Mouse (Mus musculus) embryonic fibroblast, embryonic 13.5 days (primary cell): ENCODE data around the gene Sipa1.

ENCODE experiments used
- CTCF ChIP-seq: IDR thresholded peaks from 2 replicates; pipeline ENCODE4 v1.5.1; 2011; ENCODE audit warnings: mild to moderate bottlenecking, control low read depth, low read length, moderate library complexity, borderline replicate concordance; ENCODE audit not compliant: insufficient read depth
- POLR2A ChIP-seq: IDR thresholded peaks from 2 replicates; pipeline ENCODE4 v1.6.1; 2011; ENCODE audit warnings: low read depth, mild to moderate bottlenecking, control low read depth, low read length, moderate library complexity

DNA sequence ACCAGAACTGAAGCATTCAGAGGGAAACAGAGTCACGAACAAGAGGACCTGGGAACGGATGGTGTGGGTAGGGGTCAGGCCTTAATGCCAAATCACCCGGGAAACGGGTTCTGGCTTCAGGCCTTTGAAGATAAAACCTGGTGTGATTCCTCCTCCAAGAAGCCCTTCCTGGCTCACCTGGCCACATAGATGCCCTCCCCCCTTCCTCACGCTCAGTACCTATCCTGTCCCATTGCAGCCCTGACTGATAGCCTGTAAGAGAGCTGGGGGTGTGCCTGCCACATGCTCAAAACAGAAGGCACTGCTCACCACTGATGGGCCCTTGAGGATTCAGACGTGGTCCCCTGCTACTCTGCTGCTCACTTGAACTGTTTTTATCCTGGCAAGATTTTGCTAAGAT is 30.3 kb upstream of the Sipa1 start:
- TF ChIP-seq CTCF (no peak), POLR2A (no peak)
